Mouse (Mus musculus) mouse embryonic stem cell (cell line): ENCODE measurements around the gene Bcl9.

Experiments used
- in situ Hi-C, 2 experiments: fragments of 300-500 bp; cut with MboI; formaldehyde crosslinking; loops; 1 replicate in 1 of 2; 3 replicates in 1 of 2; pipeline ENCODE4 v1.14.3; 2019 to 2020; ENCODE audit warnings: low sequenced_read_pairs in 2 of 2, low pct_unique_long_range_greater_than_20kb in 1 of 2, mixed read lengths in 1 of 2; ENCODE audit not compliant: unreplicated experiment in 1 of 2

Bcl9 gene

GRCm38 (mm10) chr3:97297553-97298432 lies at the start of gene Bcl9:
Bcl9 (minus strand) TSS chr3:97297917.
- in situ Hi-C loops: no loop called here

GRCm38 (mm10) chr3:97339193-97339576 lies 41.5 kb upstream of the Bcl9 start:
- in situ Hi-C loops: loop anchor here (10.0 to 25.0 kb wide), 2 partner anchors 134 to 402 kb away; partner anchors contain the start of gene Gja8 (in 1 of the 2)

- in situ Hi-C loops: loop anchor here (10.0 to 25.0 kb wide), 2 partner anchors 134 to 401 kb away; partner anchors contain the start of gene Gja8 (in 1 of the 2)
Observed at GRCm38 (mm10) chr3:97338522-97339192, 40.9 kb upstream of the Bcl9 start.

GRCm38 (mm10) chr3:97337306-97337705 lies 39.6 kb upstream of the Bcl9 start:
- in situ Hi-C loops: loop anchor here (10.0 to 25.0 kb wide), 2 partner anchors 133 to 400 kb away; partner anchors contain the start of gene Gja8 (in 1 of the 2)

GRCm38 (mm10) chr3:97336331-97336730 lies 38.6 kb upstream of the Bcl9 start:
- in situ Hi-C loops: loop anchor here (10.0 to 25.0 kb wide), 2 partner anchors 132 to 399 kb away; partner anchors contain the start of gene Gja8 (in 1 of the 2)

- in situ Hi-C loops: loop anchor here (10.0 to 25.0 kb wide), 2 partner anchors 130 to 397 kb away; partner anchors contain the start of gene Gja8 (in 1 of the 2)
Observed at GRCm38 (mm10) chr3:97334618-97335017, 36.9 kb upstream of the Bcl9 start.

- in situ Hi-C loops: loop anchor here (10.0 to 25.0 kb wide), 2 partner anchors 127 to 395 kb away; partner anchors contain the start of gene Gja8 (in 1 of the 2)
Observed at GRCm38 (mm10) chr3:97332172-97332571, 34.5 kb upstream of the Bcl9 start.

GRCm38 (mm10) chr3:97327809-97328208 lies 30.1 kb upstream of the Bcl9 start:
- in situ Hi-C loops: loop anchor here in 1 of 2 experiments (25.0 kb wide), 1 partner anchor 391 kb away; the partner anchor contains the start of gene Gja8

GRCm38 (mm10) chr3:97327356-97327755 lies 29.6 kb upstream of the Bcl9 start:
- in situ Hi-C loops: loop anchor here in 1 of 2 experiments (25.0 kb wide), 1 partner anchor 390 kb away; the partner anchor contains the start of gene Gja8

- in situ Hi-C loops: loop anchor here in 1 of 2 experiments (25.0 kb wide), 1 partner anchor 388 kb away; the partner anchor contains the start of gene Gja8
Observed at GRCm38 (mm10) chr3:97325621-97326345, 28.1 kb upstream of the Bcl9 start.

GRCm38 (mm10) chr3:97324046-97324445 lies 26.3 kb upstream of the Bcl9 start:
- in situ Hi-C loops: no loop called here

GRCm38 (mm10) chr3:97317302-97317701 lies 19.6 kb upstream of the Bcl9 start:
- in situ Hi-C loops: no loop called here

- in situ Hi-C loops: no loop called here
Observed at GRCm38 (mm10) chr3:97313431-97313830, 15.7 kb upstream of the Bcl9 start.

- in situ Hi-C loops: no loop called here
Observed at GRCm38 (mm10) chr3:97311998-97312397, 14.3 kb upstream of the Bcl9 start.

- in situ Hi-C loops: no loop called here
Observed at GRCm38 (mm10) chr3:97309748-97310536, 12.2 kb upstream of the Bcl9 start.

- in situ Hi-C loops: no loop called here
Observed at GRCm38 (mm10) chr3:97308440-97308839, 10.7 kb upstream of the Bcl9 start.

GRCm38 (mm10) chr3:97305907-97306306 lies 8.2 kb upstream of the Bcl9 start:
- in situ Hi-C loops: no loop called here
